17 mouse cellular contexts compared by ENCODE assay signal in the genomic region with DNA sequence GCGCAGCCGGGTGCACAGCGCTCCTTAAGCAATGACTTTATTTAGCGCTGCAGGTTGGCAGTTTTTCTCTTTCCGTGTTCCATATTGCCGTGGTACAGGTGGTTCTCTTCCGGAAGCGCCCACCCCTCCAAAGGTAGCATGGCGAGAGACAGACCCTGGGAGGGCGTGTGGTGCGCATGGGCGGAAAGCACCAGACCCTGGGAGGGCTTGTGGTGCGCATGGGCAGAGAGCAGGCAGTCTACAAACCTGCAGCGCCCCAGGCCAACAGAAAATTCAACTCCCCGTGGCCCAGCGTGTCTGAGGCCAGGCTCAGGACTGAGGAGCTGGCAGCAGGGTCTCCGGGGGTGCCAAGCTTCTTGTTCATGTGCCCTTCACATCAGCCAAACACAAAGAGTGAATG. TPM values are rescaled to one million over a fixed set of nuclear protein-coding genes. Genes with fewer than 3 reads are reported as not detected.
DNase-seq lines count a peak whose midpoint lies in the region; ATAC-seq and TF ChIP-seq lines count a peak whose summit lies in the region.
"Had no signal": no experiment of that assay in that cellular context is flagged by ENCODE, and none has a peak within 500 bp of the region (broad histone marks: within the 10 kb centered on the region; RNA-seq: fewer than 3 reads in every experiment).

No protein-coding gene starts in this region.

- peaks cover 24% of the 10 kb centered on the region for H3K4me1 ChIP-seq in cerebellum, adult 2 months (ENCODE audit: control insufficient read depth, insufficient read depth, low read length)
- peaks cover 9% of the 10 kb centered on the region; the same call in 1 of the 2 replicates for H3K4me1 ChIP-seq in heart, postnatal 0 days (ENCODE audit: control insufficient read depth, insufficient read depth)
- peaks cover 2% of the 10 kb centered on the region for H3K4me1 ChIP-seq in ES-Bruce4 (ENCODE audit: control insufficient read depth, insufficient read depth, low read length)
- H3K4me1 ChIP-seq in liver, embryonic 11.5 days (replicated peaks; ENCODE audit: control insufficient read depth, insufficient read depth, low read length) = peaks cover 28% of the 10 kb centered on the region
- H3K4me1 ChIP-seq: midbrain, embryonic 12.5 days had no signal

- no peaks in the 10 kb centered on the region for H3K27me3 ChIP-seq in cerebellum, adult 2 months (ENCODE audit: control insufficient read depth, insufficient read depth, low read length)
- H3K27me3 ChIP-seq in heart, postnatal 0 days (ENCODE audit: control insufficient read depth, insufficient read depth, low read length) = no peaks in the 10 kb centered on the region
- H3K27me3 ChIP-seq in ES-Bruce4 (ENCODE audit: control insufficient read depth, insufficient read depth, low read length, poor library complexity, severe bottlenecking) = no peaks in the 10 kb centered on the region
- no peaks in the 10 kb centered on the region for H3K27me3 ChIP-seq in liver, embryonic 11.5 days (replicated peaks; ENCODE audit: control insufficient read depth, insufficient read depth, low read length)
- H3K27me3 ChIP-seq: hindbrain, embryonic 15.5 days; kidney, embryonic 15.5 days; midbrain, embryonic 12.5 days; neural tube, embryonic 12.5 days had no signal

- no peak overlapping the region for H3K9ac ChIP-seq in heart, postnatal 0 days (replicated peaks; ENCODE audit: low read depth, low read length)
- H3K9ac ChIP-seq in ES-Bruce4 (ENCODE audit: low read depth, poor library complexity, severe bottlenecking) = peak overlapping the region; percentile 49
- H3K9ac ChIP-seq in liver, embryonic 11.5 days (ENCODE audit: low read depth, low read length) = no peak overlapping the region
- H3K9ac ChIP-seq: hindbrain, embryonic 15.5 days; kidney, embryonic 15.5 days; midbrain, embryonic 12.5 days; neural tube, embryonic 12.5 days had no signal

- H3K27ac ChIP-seq in cerebellum, adult 2 months (ENCODE audit: insufficient read depth, low read length) = no peak overlapping the region
- H3K27ac ChIP-seq in heart, postnatal 0 days (ENCODE audit: low read depth) = no peak overlapping the region
- no peak overlapping the region for H3K27ac ChIP-seq in ES-Bruce4 (ENCODE audit: insufficient read depth, low read length)
- no peak overlapping the region; the same call in 1 of the 2 replicates for H3K27ac ChIP-seq in liver, embryonic 11.5 days (ENCODE audit: low read depth, low read length)
- H3K27ac ChIP-seq: hindbrain, embryonic 15.5 days; kidney, embryonic 15.5 days; midbrain, embryonic 12.5 days; neural tube, embryonic 12.5 days had no signal

- TF ChIP-seq EP300 in heart, postnatal 0 days (IDR thresholded peaks at IDR 0.05; ENCODE audit: low read depth) = no peak
- TF ChIP-seq EP300 in ES-Bruce4 (IDR thresholded peaks at IDR 0.05; ENCODE audit: insufficient read depth, low read depth, low read length) = no peak

- WGBS in cerebellum, adult 2 months = 69% methylated on average over 17 of the region's 17 CpGs
- 81% methylated on average over 17 of the region's 17 CpGs for WGBS in heart, postnatal 0 days
- 75% methylated on average over 17 of the region's 17 CpGs for WGBS in liver, embryonic 11.5 days

- no peaks in the 10 kb centered on the region for H3K9me3 ChIP-seq in heart, postnatal 0 days (replicated peaks; ENCODE audit: control insufficient read depth, low read length)
- H3K9me3 ChIP-seq in ES-Bruce4 (replicated peaks; ENCODE audit: control insufficient read depth, insufficient read depth, low read length, poor library complexity, severe bottlenecking) = no peaks in the 10 kb centered on the region
- H3K9me3 ChIP-seq in liver, embryonic 11.5 days (ENCODE audit: control insufficient read depth, low read length) = no peaks in the 10 kb centered on the region
- H3K9me3 ChIP-seq: hindbrain, embryonic 15.5 days; kidney, embryonic 15.5 days; midbrain, embryonic 12.5 days; neural tube, embryonic 12.5 days had no signal

- ATAC-seq in heart, postnatal 0 days (ENCODE audit: insufficient read depth, low read depth) = no peak
- ATAC-seq in liver, embryonic 11.5 days (replicated peaks; ENCODE audit: low FRiP score) = no peak
- no peak for ATAC-seq in monocyte, adult 5-6 weeks (replicated peaks; ENCODE audit: insufficient number of reproducible peaks, low FRiP score, low TSS enrichment, poor library complexity, severe bottlenecking)

- H3K36me3 ChIP-seq in heart, postnatal 0 days (replicated peaks; ENCODE audit: control insufficient read depth, insufficient read depth, low read length) = no peaks in the 10 kb centered on the region
- no peaks in the 10 kb centered on the region for H3K36me3 ChIP-seq in ES-Bruce4 (ENCODE audit: control insufficient read depth, insufficient read depth, low read length, poor library complexity, severe bottlenecking)
- H3K36me3 ChIP-seq in liver, embryonic 11.5 days (ENCODE audit: control insufficient read depth, insufficient read depth, low read length) = no peaks in the 10 kb centered on the region; the same call in 1 of the 2 replicates
- H3K36me3 ChIP-seq: hindbrain, embryonic 15.5 days; midbrain, embryonic 12.5 days; neural tube, embryonic 12.5 days had no signal

- no peak for TF ChIP-seq CTCF in cerebellum, adult 2 months (IDR thresholded peaks at IDR 0.05; ENCODE audit: borderline replicate concordance, insufficient read depth, low read depth, low read length)
- TF ChIP-seq CTCF in heart, postnatal 0 days (IDR thresholded peaks at IDR 0.05; ENCODE audit: low read depth) = no peak
- TF ChIP-seq CTCF in ES-Bruce4 (IDR thresholded peaks at IDR 0.05; ENCODE audit: low read depth, low read length) = no peak

- H3K4me3 ChIP-seq in cerebellum, adult 2 months (replicated peaks; ENCODE audit: insufficient read depth, low read depth, low read length) = peak overlapping the region; percentile 21
- no peak overlapping the region for H3K4me3 ChIP-seq in heart, postnatal 0 days (ENCODE audit: low read depth, low read length)
- H3K4me3 ChIP-seq in ES-Bruce4 (ENCODE audit: low read depth, low read length) = peak overlapping the region; percentile 46
- 0 out of 2 replicates have a peak overlapping the region, but pooled peaks have one; percentile 4 for H3K4me3 ChIP-seq in liver, embryonic 11.5 days (ENCODE audit: low read depth, low read length)
- H3K4me3 ChIP-seq: hindbrain, embryonic 15.5 days; kidney, embryonic 15.5 days; midbrain, embryonic 12.5 days; neural tube, embryonic 12.5 days had no signal

- no peak for TF ChIP-seq POLR2A in cerebellum, adult 2 months (IDR thresholded peaks at IDR 0.05; ENCODE audit: borderline replicate concordance, insufficient read depth, low read length)
- TF ChIP-seq POLR2A in ES-Bruce4 (IDR thresholded peaks at IDR 0.05; ENCODE audit: insufficient read depth, low read length) = no peak

- H3K4me2 ChIP-seq in heart, postnatal 0 days (ENCODE audit: low read depth, low read length) = peak overlapping the region; percentile 12; the same call in 1 of the 2 replicates
- peak overlapping the region; percentile 51 for H3K4me2 ChIP-seq in liver, embryonic 11.5 days
- H3K4me2 ChIP-seq: hindbrain, embryonic 15.5 days; kidney, embryonic 15.5 days; midbrain, embryonic 12.5 days; neural tube, embryonic 12.5 days had no signal

- no peak for DNase-seq in cerebellum, adult 2 months
- no peak for DNase-seq in cerebellum, postnatal 36 days
- no peak for DNase-seq in heart, postnatal 0 days (ENCODE audit: low spot score)
- no peak for DNase-seq in heart, postnatal 4 days
- no peak for DNase-seq in liver, embryonic 11.5 days (ENCODE audit: low spot score)
- no peak for DNase-seq in cerebellum, postnatal 14 days
- DNase-seq: layer of hippocampus, adult 9-11 months had no signal

RNA-seq across cellular contexts. Expression of gene Fbxo31, which starts 7.8 kb away (rescaled TPM):
- polyA plus RNA-seq in cerebellum, adult 2 months (2012; rRNA removed) = 64.2 and 67.9 TPM in 2 replicates
- 26.7 and 28.9 TPM in 2 replicates for total RNA-seq in heart, postnatal 0 days (2014; rRNA removed; ENCODE audit: low replicate concordance)
- polyA plus RNA-seq in heart, postnatal 0 days (2015; fragmentation: Nextera tagmentation; extraction: Ambion mirVana) = 12.7 and 13.5 TPM in 2 replicates
- total RNA-seq in heart, postnatal 4 days (2021) = 10 to 100 TPM; 13.8 to 17.3 TPM
- 14.4 and 17.7 TPM in 2 replicates for polyA plus RNA-seq in ES-Bruce4 (2011; ENCODE audit: insufficient read depth, insufficient read length, low read depth, missing spikeins)
- polyA plus RNA-seq in liver, embryonic 11.5 days (2014; fragmentation: Nextera tagmentation; extraction: Ambion mirVana) = 23.8 and 23.9 TPM in 2 replicates
- 3.8 to 7.4 TPM (median 5.3 TPM) in 3 replicates for total RNA-seq in monocyte, adult 5-6 weeks (2017)

RNA-seq across cellular contexts. Expression of gene Map1lc3b, which starts 19.4 kb away (rescaled TPM):
- 138 and 154 TPM in 2 replicates for polyA plus RNA-seq in cerebellum, adult 2 months (2012; rRNA removed)
- 186 and 191 TPM in 2 replicates for total RNA-seq in heart, postnatal 0 days (2014; rRNA removed; ENCODE audit: low replicate concordance)
- polyA plus RNA-seq in heart, postnatal 0 days (2015; fragmentation: Nextera tagmentation; extraction: Ambion mirVana) = 313 and 342 TPM in 2 replicates
- 100 to 1,000 TPM; 130 to 135 TPM for total RNA-seq in heart, postnatal 4 days (2021)
- polyA plus RNA-seq in ES-Bruce4 (2011; ENCODE audit: insufficient read depth, insufficient read length, low read depth, missing spikeins) = 86.5 and 98.6 TPM in 2 replicates
- 161 and 167 TPM in 2 replicates for polyA plus RNA-seq in liver, embryonic 11.5 days (2014; fragmentation: Nextera tagmentation; extraction: Ambion mirVana)
- total RNA-seq in monocyte, adult 5-6 weeks (2017) = 141 to 166 TPM (median 161 TPM) in 3 replicates

RNA-seq across cellular contexts. Expression of gene 1700018B08Rik, which starts 26.7 kb away (rescaled TPM):
- polyA plus RNA-seq in cerebellum, adult 2 months (2012; rRNA removed) = not detected in 2 replicates
- not detected in 2 replicates for total RNA-seq in heart, postnatal 0 days (2014; rRNA removed; ENCODE audit: low replicate concordance)
- not detected in 2 replicates for polyA plus RNA-seq in heart, postnatal 0 days (2015; fragmentation: Nextera tagmentation; extraction: Ambion mirVana)
- not detected for total RNA-seq in heart, postnatal 4 days (2021)
- not detected in 2 replicates for polyA plus RNA-seq in ES-Bruce4 (2011; ENCODE audit: insufficient read depth, insufficient read length, low read depth, missing spikeins)
- not detected in 2 replicates for polyA plus RNA-seq in liver, embryonic 11.5 days (2014; fragmentation: Nextera tagmentation; extraction: Ambion mirVana)
- total RNA-seq in monocyte, adult 5-6 weeks (2017) = not detected in 3 replicates
- total RNA-seq: adrenal gland, adult 18-20 months; gastrocnemius, adult 18-20 months had no signal
- polyA plus RNA-seq: hindbrain, embryonic 15.5 days; kidney, embryonic 15.5 days; limb, embryonic 11.5 days; midbrain, embryonic 12.5 days; neural tube, embryonic 12.5 days; spleen, adult 2 months had no signal
